Mouse (Mus musculus) hindbrain, embryonic 11.5 days (tissue): ENCODE data around the gene Osbpl2. TPM values are rescaled to one million over a fixed set of nuclear protein-coding genes. Genes with fewer than 3 reads are reported as not detected.
"Not testable (repeated sequence)": the region's sequence is repeated elsewhere in the genome, so short reads cannot be mapped to it uniquely, and the experiment has no call there.

Experiments
- ATAC-seq: fragments of 200-750 bp; cut with Nextera tagmentation; 2 replicates; pipeline ENCODE4 v1.8.0; 2017; ENCODE audit warnings: mild to moderate bottlenecking, moderate TSS enrichment, moderate library complexity; ENCODE audit not compliant: low FRiP score
- DNase-seq: peaks from one replicate; pipeline ENCODE4 v3.0.0-alpha.2; 2015; ENCODE audit warnings: low spot score
- H3K27ac ChIP-seq: fragments of 300-500 bp; sonication (generic); 2 replicates; pipeline ENCODE4 v1.5.1; 2014; ENCODE audit warnings: mild to moderate bottlenecking, low read depth, low read length
- H3K27me3 ChIP-seq: fragments of 300-500 bp; sonication (generic); 2 replicates; pipeline ENCODE4 v1.6.1; 2014; ENCODE audit warnings: mild to moderate bottlenecking, low read length, moderate library complexity, mixed read lengths; ENCODE audit not compliant: control insufficient read depth, insufficient read depth
- H3K36me3 ChIP-seq: fragments of 300-500 bp; sonication (generic); 2 replicates; pipeline ENCODE4 v1.6.1; 2014; ENCODE audit warnings: mild to moderate bottlenecking, low read length, moderate library complexity, mixed read lengths; ENCODE audit not compliant: control insufficient read depth, insufficient read depth
- H3K4me1 ChIP-seq: fragments of 300-500 bp; sonication (generic); replicated peaks from 2 replicates; pipeline ENCODE4 v1.6.1; 2014; ENCODE audit warnings: low read length, mixed read lengths; ENCODE audit not compliant: control insufficient read depth, insufficient read depth
- H3K4me2 ChIP-seq: fragments of 300-500 bp; sonication (generic); replicated peaks from 2 replicates; pipeline ENCODE4 v1.6.1; 2014; ENCODE audit warnings: mild to moderate bottlenecking, low read depth, low read length
- H3K4me3 ChIP-seq: fragments of 300-500 bp; sonication (generic); 2 replicates; pipeline ENCODE4 v1.5.1; 2014; ENCODE audit warnings: low read depth, low read length
- H3K9ac ChIP-seq: fragments of 300-500 bp; sonication (generic); 2 replicates; pipeline ENCODE4 v1.6.1; 2014; ENCODE audit warnings: low read depth, low read length
- H3K9me3 ChIP-seq: fragments of 300-500 bp; sonication (generic); 2 replicates; pipeline ENCODE4 v1.6.1; 2016; ENCODE audit warnings: low read length; ENCODE audit not compliant: control insufficient read depth
- WGBS: fragments of 180-500 bp; shearing (Covaris S2); extraction: QIAGEN DNeasy Blood & Tissue Kit; methylation state at CpG from one replicate; pipeline ENCODE4 v1.1.7; 2014; 5-methylcytosine and 5-hydroxymethylcytosine counted together
- polyA plus RNA-seq: library from polyadenylated mRNA; unstranded; fragments of >200 nt; fragmentation: Nextera tagmentation; extraction: Ambion mirVana; gene quantifications from 2 replicates; pipeline ENCODE4 v1.2.1, GENCODE M21; 2014

The Osbpl2 gene
- polyA plus RNA-seq, 1 experiment from 2014 or later: 42.1 TPM

DNA sequence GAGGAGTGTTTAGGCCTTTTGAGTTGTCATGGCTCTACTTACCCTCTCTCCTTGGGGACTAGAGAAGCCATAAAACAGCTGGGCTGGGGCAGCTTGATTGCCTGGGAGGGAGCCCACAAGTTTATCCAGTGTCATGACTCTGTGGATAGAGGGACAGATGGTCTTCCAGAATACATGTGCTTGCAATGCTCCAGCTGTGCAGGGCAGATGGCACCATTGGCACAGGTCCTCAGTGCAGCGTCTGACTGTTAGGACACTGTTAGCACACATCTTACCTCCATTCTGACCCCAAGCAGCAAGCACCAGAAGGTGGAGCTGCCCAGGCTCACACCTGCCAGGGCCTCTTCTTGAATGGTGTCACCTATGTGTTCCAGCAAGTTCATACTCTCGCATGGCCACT is 46.7 kb downstream of the Osbpl2 start:
- no peak for ATAC-seq
- Histone ChIP-seq H3K4me1 (no peaks in the 10 kb centered on the region; the same call in 1 of the 2 replicates), H3K36me3 (peaks cover 3% of the 10 kb centered on the region; the same call in 1 of the 2 replicates), H3K4me3 (no peak overlapping the region), H3K27me3 (no peaks in the 10 kb centered on the region), H3K4me2 (no peak overlapping the region), H3K9ac (no peak overlapping the region), H3K27ac (no peak overlapping the region), H3K9me3 (no peaks in the 10 kb centered on the region)
- 88% methylated on average over 2 of the region's 2 CpGs for WGBS
- DNase-seq: no peak

DNA sequence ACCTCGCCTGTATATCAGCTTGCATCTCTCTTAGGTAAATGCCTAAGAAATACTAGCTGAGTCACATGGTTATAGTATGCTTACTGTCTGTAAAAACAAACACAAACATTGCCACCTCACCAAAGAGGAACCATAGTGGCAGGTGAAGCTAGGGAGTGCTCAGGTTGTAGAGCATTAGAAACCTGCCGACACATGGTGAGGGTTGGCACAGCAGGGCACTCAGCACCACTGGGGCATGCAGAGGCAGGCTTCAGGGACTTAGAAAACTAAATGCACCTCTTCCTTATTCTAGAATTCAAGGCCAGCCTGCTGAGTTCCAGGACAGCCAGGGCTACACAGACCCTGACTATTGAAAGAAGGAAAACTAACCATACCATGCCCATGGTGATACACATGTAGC is 47.8 kb downstream of the Osbpl2 start:
- WGBS: 88% methylated on average over 2 of the region's 2 CpGs

DNA sequence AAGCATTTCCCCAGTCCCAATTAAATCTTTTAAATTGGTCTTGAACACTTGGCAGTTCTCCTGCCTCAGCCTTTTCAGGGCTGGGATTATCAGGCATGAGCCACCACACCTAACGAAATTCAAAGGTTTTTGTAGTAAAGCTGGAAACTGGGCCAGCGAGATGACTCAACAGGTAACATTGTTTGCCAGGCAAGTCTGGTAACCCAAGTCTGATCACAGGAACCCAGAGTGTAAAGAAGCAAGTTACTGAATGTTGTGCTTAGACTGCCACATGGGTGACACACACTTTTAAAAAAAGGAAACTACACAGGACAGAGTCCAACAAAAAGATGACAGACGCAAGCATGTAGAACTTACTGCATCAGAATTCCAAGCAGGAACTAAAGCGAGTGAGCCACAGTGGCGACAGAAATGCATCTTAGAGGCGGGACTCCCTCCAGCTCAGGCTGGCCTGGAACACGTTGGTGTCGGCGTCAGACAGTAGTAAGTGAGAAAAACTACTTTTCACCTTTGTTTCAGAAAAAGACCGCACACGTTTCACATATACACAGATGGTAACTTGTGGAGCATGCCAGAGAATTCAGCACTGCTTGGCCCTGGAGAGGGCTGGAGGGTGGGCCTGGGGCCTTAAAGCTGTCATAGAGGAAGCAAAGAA is 51.2 kb downstream of the Osbpl2 start:
- no peak overlapping the region for H3K4me3 ChIP-seq
- no peaks in the 10 kb centered on the region; the same call in 1 of the 2 replicates for H3K4me1 ChIP-seq
- H3K4me2 ChIP-seq: no peak overlapping the region
- DNase-seq (no peak), ATAC-seq (no peak)
- WGBS: 93% methylated on average over 11 of the region's 11 CpGs
- H3K9ac ChIP-seq: no peak overlapping the region
- no peaks in the 10 kb centered on the region for H3K27me3 ChIP-seq
- H3K27ac ChIP-seq: no peak overlapping the region
- no peaks in the 10 kb centered on the region for H3K9me3 ChIP-seq
- H3K36me3 ChIP-seq: peaks cover 5% of the 10 kb centered on the region; the same call in 1 of the 2 replicates

More for the DNA sequence above, 47.8 kb downstream of the Osbpl2 start:
- ATAC-seq: no peak
- Histone ChIP-seq H3K9ac (no peak overlapping the region), H3K27me3 (no peaks in the 10 kb centered on the region), H3K4me2 (no peak overlapping the region), H3K4me3 (no peak overlapping the region), H3K4me1 (no peaks in the 10 kb centered on the region; the same call in 1 of the 2 replicates), H3K9me3 (no peaks in the 10 kb centered on the region), H3K36me3 (peaks cover 3% of the 10 kb centered on the region; the same call in 1 of the 2 replicates), H3K27ac (no peak overlapping the region)
- DNase-seq: no peak

DNA sequence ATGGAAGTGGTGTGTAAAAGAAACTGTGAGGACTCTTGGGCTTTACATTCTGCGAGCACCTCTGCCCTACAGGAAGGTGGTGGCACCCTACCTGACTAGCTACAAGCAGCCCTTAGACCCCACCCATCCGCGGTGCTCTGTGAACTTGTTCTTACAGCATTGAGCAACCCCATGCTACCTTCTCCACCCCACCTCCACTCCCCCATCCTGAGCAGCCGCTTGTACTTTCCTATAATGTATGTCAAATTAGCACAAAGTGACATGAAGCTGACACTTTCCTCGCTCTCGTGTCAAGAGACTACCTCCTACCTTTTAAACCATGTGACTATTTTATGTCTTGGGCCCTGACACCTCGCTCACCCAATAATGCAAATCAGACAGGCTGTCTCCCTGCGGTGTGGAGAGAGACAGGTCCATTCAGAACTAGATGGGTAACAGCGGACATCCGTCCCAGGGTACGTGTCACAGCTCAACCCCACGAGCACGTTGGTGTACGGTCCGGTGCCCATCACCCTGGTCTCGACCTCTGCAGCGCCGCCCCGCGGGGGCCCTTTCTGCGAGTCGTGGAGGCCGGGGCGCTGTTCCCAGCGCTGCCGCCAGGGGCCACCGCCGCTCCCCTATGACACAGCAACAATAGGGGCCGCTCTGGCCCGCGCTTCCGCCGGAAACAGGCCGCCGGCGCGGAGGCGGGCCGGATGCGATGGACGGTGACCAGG is 51.9 kb downstream of the Osbpl2 start, which contains the start of gene Adrm1:
Gene Adrm1, plus strand, starts transcription at position 680 of the 716 bp plus-strand sequence.
- Histone ChIP-seq H3K4me3 (peak within 1 kb of the TSS; percentile 68), H3K27ac (peak within 1 kb of the TSS; percentile 82), H3K4me2 (peak within 1 kb of the TSS; percentile 93), H3K9me3 (no peaks in the 10 kb centered on the region), H3K9ac (peak within 1 kb of the TSS; percentile 81), H3K4me1 (no peaks in the 10 kb centered on the region; the same call in 1 of the 2 replicates), H3K36me3 (peaks cover 7% of the 10 kb centered on the region; the same call in 1 of the 2 replicates), H3K27me3 (no peaks in the 10 kb centered on the region)
- WGBS: 9% methylated on average over 34 of the region's 41 CpGs
- DNase-seq (peak; percentile 98), ATAC-seq (peak; percentile 99)

DNA sequence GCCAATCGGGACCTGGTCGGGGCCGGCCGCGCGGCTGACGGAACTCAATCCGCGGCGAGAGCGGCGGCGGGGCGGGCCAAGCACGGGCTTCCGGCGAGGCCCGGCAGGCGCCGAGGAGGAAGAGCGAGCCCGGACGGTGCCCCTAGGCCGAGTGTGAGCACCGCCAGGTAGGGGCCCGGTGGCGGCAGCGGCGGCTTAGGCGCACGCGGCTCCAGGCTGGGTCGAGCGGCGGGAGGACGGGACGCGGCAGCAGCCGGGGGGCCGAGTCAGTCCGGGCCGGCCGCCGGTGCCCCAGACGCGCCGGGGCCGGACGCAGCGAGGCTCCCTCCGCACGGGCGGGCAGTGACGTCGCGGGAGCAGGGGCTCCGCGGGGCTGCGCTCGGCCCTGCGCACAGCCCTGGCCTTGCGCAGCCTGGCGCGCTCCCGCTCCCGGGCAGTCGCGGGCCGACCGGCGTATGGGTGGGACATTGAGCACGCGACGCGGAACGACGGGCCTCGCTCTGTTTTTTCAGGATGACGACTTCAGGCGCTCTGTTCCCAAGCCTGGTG is 52.5 kb downstream of the Osbpl2 start:
- Histone ChIP-seq H3K36me3 (peaks cover 7% of the 10 kb centered on the region; the same call in 1 of the 2 replicates), H3K9ac (peak overlapping the region; percentile 81), H3K27me3 (no peaks in the 10 kb centered on the region), H3K9me3 (no peaks in the 10 kb centered on the region), H3K4me3 (peak overlapping the region; percentile 68), H3K27ac (peak overlapping the region; percentile 82), H3K4me1 (no peaks in the 10 kb centered on the region; the same call in 1 of the 2 replicates), H3K4me2 (peak overlapping the region; percentile 93)
- WGBS: under 1% methylated on average over 67 of the region's 80 CpGs
- ATAC-seq (peak; percentile 81), DNase-seq (no peak)

DNA sequence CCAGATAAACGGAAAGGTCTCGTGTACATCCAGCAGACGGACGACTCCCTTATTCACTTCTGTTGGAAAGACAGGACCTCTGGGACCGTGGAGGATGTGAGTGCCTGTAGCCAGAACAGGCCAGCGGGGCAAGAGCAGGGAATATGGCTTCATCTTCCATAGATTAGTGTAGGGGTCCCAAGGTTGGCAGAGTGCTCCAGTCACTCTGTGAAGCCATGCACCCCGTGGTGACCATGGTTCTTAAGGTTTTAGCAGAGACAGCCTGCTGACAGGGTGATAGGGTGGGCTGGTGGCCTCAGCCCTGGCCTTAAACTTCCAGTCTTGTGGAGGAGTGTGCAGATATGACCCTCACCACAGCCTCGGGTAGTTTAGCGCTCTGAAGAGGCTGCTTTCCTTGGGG is 53.0 kb downstream of the Osbpl2 start:
- peak; percentile 26 for DNase-seq
- Histone ChIP-seq H3K4me2 (peak overlapping the region; percentile 93), H3K36me3 (peaks cover 7% of the 10 kb centered on the region; the same call in 1 of the 2 replicates), H3K27me3 (no peaks in the 10 kb centered on the region), H3K4me3 (peak overlapping the region; percentile 68), H3K9me3 (no peaks in the 10 kb centered on the region), H3K27ac (peak overlapping the region; percentile 82; the same call in 1 of the 2 replicates), H3K4me1 (no peaks in the 10 kb centered on the region; the same call in 1 of the 2 replicates), H3K9ac (peak overlapping the region; percentile 81)
- WGBS: 8% methylated on average over 7 of the region's 9 CpGs
- ATAC-seq: 0 out of 2 replicates have a peak, but pooled peaks have one; percentile 10

DNA sequence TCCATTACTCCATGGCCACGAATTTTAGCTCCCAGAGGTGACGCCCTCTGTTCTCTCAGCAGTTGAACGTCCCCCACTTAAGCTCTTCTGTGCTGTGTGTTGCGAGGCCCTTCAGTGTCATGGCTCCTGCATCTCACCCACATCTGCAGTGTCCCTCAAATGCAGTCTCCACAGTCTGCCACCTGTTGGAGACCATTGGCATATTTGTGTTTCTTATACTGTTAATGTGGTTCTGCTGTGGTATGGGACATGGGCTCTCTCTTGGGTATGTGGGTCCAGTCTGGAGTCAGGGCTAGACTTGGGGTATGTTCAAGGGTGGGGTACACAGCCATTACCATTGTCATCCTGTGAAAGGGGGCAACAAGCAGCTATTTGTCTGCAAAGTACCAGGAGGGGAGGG is 54.1 kb downstream of the Osbpl2 start:
- Histone ChIP-seq H3K36me3 (peaks cover 13% of the 10 kb centered on the region; the same call in 1 of the 2 replicates), H3K4me1 (no peaks in the 10 kb centered on the region; the same call in 1 of the 2 replicates), H3K27me3 (no peaks in the 10 kb centered on the region), H3K4me2 (peak overlapping the region; percentile 93; the same call in 1 of the 2 replicates), H3K27ac (no peak overlapping the region), H3K9ac (no peak overlapping the region), H3K4me3 (peak overlapping the region; percentile 68; the same call in 1 of the 2 replicates), H3K9me3 (no peaks in the 10 kb centered on the region)
- DNase-seq (no peak), ATAC-seq (no peak)
- WGBS: 82% methylated on average over 4 of the region's 4 CpGs

DNA sequence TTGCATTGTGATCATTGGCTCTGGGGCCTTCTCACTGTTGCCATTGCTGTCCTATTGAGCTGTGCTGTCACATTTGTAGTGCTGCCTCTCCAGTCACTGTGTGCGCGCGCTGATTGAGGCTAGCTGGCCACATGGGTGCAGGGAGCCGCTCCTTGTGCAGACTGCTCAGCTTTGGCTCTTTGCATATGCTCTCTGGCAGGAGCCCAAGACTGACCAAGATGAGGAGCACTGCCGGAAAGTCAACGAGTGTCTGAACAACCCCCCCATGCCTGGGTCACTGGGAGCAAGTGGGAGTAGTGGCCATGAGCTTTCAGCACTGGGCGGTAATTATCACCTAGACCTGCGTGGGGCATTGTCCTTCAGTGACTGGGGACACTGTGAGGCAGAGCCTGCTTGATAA is 54.6 kb downstream of the Osbpl2 start:
- not testable (repeated sequence) for H3K27me3 ChIP-seq, ATAC-seq, H3K4me2 ChIP-seq, DNase-seq, H3K9ac ChIP-seq, H3K9me3 ChIP-seq, H3K27ac ChIP-seq, H3K4me1 ChIP-seq, H3K4me3 ChIP-seq
- peaks cover 13% of the 10 kb centered on the region; the same call in 1 of the 2 replicates for H3K36me3 ChIP-seq
- WGBS: 95% methylated on average over 8 of the region's 8 CpGs
